Mouse (Mus musculus): ENCODE results near the gene Pde10a.

- no peak for TF ChIP-seq CTCF (IDR thresholded peaks at IDR 0.05; ENCODE audit: low read depth, low read length)
- no peak for TF ChIP-seq POLR2A (IDR thresholded peaks at IDR 0.05; ENCODE audit: extremely low read depth, insufficient read depth, low read length)
These were observed 40.9 kb upstream of the Pde10a start for GRCm38 (mm10) chr17:8484246-8484645.
